Mouse (Mus musculus): ENCODE results near the gene Fnbp1. TPM values are rescaled to one million over a fixed set of nuclear protein-coding genes. Genes with fewer than 3 reads are reported as not detected.
A peak's percentile ranks its signal among the peaks of the same experiment; 100 is the strongest.

Gene Fnbp1
- total RNA-seq, 2 experiments from 2014 or later, result 50.0 to 53.4 TPM

GRCm38 (mm10) chr2:31151892-31152812, 10.3 kb upstream of the Fnbp1 start, which contains the start of gene Gpr107:
TSS of gene Gpr107 (plus strand) at chr2:31152316.
- intact Hi-C loops (cut with DNase I), result no loop called here
- peak; percentile 67 for DNase-seq (ENCODE audit: low spot score)

DNA sequence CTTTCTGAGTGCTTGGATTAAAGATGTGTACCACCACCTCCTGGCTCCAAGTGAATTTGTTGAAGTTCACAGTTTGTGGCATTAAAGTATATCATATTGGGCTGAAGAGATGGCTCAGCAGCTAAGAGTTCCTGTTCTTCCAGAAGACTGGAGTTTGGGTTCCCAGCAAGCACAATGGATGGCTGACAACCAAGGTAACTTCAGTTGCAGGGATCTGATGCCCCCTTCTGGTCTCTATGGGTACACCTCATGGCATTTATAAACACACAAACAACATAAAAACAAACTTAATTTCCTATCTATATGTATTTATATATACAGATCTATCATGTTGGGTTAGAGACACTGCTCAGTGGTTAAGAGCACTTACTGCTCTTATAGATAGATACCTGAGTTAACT, 9.0 kb upstream of the Fnbp1 start:
- DNase-seq (ENCODE audit: low spot score), result no peak
- intact Hi-C loops (cut with DNase I), result loop anchor here (1.0 kb wide), 1 partner anchor 125 kb away; no protein-coding TSS in a partner anchor

DNA sequence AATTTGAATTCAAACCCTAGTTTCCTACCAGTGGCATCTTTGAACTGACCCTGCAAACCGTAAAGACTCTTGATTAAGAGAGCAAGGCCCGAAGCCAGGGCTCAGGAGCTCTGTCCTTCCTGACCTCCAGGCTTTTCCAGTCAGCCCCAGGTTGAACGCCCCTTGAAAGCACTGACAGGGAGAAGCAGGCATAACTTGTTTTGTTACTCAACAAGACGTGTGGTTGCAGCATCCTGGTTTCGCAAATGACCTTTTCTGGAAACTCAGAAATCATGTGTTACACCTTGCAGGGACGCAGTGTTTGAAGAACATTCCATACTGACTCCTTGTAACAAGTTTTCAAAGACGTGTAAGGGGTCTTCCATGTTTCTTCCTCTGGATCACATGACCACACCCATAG, 5.2 kb upstream of the Fnbp1 start:
- intact Hi-C loops (cut with DNase I), result no loop called here

DNA sequence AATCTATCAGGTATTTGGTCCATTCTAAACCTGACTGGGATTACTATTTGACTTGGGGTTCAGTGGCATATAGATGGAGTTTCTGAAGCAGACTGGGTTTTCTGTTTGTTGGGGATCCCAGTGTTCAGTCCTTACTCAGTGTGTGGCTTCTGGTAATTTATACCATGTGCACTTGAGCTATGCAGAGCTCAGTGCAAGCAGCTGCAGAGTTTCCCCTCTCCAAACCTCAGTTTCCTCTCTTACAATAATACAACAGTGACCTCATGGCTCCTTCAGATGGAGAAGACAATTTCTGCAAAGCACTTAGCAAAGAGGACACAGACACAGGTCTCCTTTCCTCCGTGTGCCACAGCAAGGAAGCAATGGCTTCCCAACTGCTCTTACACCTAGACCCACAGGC, 3.1 kb upstream of the Fnbp1 start:
- no peak for DNase-seq (ENCODE audit: low spot score)
- intact Hi-C loops (cut with DNase I), result no loop called here

More for the DNA sequence above, 5.2 kb upstream of the Fnbp1 start:
- no peak for DNase-seq (ENCODE audit: low spot score)

DNA sequence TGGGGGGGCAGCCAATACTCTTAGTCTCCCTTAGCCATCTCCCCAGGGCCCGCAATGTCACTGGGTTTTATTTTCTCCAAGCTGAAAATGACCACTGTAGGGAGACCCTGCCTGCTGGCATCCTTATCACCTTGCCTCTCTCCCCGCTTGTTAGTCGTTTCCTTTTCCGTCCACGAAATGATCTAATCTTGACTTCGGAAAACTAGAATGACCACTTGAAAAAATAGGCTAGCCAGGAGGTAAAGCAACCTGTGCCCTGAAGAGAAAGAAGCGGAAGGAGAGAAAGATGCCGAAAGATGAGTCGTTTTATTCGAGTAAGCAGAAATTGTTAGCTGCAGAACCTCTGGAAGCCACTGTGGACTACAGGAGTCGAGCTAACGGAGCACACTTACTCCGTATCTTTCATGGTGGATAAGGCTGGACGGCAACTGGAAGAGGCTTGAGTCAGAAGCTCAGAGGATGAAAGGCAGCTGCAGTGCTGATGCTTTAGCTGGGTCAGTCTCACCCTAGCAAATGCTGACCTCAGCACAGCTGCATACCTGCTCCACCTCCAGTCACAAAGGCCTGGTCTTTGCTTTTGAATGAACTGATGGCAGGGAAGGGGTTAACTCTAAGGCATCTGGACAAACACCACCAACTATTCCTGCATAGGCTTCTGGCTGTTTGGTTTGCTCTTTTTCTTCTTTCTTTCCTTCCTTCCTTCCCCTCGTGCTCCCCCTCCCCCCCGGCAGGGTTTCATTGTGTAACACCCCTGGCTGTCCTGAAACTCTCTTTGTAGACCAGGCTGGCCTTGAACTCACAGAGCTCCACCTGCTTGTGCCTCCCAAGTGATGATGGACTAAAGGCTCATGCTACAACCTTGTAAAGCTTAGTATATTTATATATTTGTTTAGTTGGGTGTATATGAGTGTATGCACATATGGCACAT, 2.2 kb upstream of the Fnbp1 start:
- DNase-seq (ENCODE audit: low spot score), result no peak
- intact Hi-C loops (cut with DNase I), result no loop called here

GRCm38 (mm10) chr2:31143326-31143725, 1.5 kb upstream of the Fnbp1 start:
- intact Hi-C loops (cut with DNase I), result no loop called here

DNA sequence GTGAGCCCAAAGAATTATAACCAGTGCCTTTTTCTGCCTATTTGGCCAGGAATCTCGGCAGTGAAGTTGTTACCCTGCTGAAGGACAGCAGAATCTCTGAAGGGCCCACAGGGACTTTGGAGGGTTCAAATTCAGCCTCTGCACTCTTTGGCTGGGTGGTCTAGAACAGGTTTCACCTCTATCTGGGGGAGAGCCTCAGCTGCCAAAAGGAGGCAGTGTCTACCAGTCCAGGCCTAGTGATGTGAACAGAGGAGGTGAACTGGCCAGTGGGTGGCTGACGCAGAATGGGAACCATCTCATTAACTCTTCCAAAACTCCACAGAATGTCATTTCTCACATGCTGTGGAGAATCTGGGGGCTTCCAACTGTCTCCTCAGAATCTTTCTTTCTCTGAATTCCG, 697 bp upstream of the Fnbp1 start:
- intact Hi-C loops (cut with DNase I), result no loop called here
- no peak for DNase-seq (ENCODE audit: low spot score)

More at GRCm38 (mm10) chr2:31143326-31143725, 1.5 kb upstream of the Fnbp1 start:
- no peak for DNase-seq (ENCODE audit: low spot score)

GRCm38 (mm10) chr2:31141074-31141866, 538 bp downstream of the Fnbp1 start:
- peak; percentile 20 for DNase-seq (ENCODE audit: low spot score)
- intact Hi-C loops (cut with DNase I), result no loop called here

DNA sequence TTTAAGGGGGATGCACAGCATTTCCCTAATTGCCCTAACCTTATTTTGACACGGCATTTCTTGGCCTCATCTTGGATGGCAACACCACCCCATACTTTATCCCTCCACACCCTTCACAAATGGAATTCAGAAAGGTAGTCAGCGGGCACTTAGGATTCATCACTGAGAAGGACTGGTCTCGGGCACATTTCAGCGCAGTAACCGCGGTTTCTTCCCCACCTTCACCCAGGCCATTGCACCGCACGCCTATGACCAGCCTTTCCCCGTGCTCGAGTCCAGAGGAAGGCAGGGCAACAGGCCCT, 1.1 kb downstream of the Fnbp1 start:
- DNase-seq (ENCODE audit: low spot score), result no peak
- intact Hi-C loops (cut with DNase I), result no loop called here

GRCm38 (mm10) chr2:31139991-31140771, 1.6 kb downstream of the Fnbp1 start:
- DNase-seq (ENCODE audit: low spot score), result no peak
- intact Hi-C loops (cut with DNase I), result loop anchor here (5.0 kb wide), 1 partner anchor 38 kb away; no protein-coding TSS in a partner anchor

- no peak for DNase-seq (ENCODE audit: low spot score)
- intact Hi-C loops (cut with DNase I), result loop anchor here (5.0 kb wide), 1 partner anchor 37 kb away; no protein-coding TSS in a partner anchor
Measured at GRCm38 (mm10) chr2:31139174-31139632, 2.6 kb downstream of the Fnbp1 start.

DNA sequence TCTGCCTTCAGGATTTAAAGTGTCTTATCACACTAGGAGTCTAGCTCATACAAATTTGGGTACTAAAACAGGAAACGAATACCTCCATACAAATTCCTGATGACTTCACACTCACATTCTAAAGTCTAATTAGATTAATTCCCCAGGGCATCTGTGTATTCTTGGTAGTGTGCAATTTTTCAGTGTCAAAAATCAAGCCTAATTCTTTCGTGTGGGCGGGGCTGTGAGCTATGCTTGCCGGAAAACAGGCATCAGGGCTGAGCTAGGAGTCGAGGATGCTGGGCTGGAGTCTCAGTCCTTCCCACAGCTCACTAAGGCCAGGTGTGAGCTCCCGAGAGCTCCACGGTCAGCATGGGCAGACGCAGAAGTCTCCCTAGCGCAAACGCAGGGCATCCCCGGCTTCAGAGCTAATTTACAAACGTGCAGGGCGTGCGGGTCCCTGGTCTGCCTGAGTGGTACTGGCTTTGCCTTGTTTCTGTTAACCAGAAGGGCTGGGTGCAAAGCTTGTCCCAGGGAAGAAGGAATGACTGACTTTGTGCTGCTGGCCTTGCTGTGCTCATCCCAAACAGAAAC, 4.7 kb downstream of the Fnbp1 start:
- intact Hi-C loops (cut with DNase I), result loop anchor here (5.0 kb wide), 1 partner anchor 35 kb away; no protein-coding TSS in a partner anchor
- no peak for DNase-seq (ENCODE audit: low spot score)

DNA sequence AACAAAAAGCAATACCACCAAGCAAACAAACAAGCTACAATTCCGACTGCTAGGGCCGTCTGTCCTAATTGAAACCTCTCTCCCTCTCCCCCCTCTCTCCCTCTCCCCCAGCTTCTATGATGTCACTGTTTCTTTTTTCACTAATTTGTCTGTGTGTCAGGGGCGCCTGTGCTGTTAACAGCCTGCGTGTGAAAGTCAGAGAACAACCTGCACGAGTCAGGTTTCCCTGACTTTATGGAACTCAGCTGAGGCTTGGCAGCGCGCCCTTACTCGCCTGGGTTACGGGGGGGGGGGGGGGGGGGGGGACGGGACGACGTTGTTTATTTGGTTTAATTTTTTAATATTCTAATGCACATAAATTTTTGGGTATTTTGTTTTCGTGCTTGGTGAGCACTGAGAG, 5.5 kb downstream of the Fnbp1 start:
- no peak for DNase-seq (ENCODE audit: low spot score)

DNA sequence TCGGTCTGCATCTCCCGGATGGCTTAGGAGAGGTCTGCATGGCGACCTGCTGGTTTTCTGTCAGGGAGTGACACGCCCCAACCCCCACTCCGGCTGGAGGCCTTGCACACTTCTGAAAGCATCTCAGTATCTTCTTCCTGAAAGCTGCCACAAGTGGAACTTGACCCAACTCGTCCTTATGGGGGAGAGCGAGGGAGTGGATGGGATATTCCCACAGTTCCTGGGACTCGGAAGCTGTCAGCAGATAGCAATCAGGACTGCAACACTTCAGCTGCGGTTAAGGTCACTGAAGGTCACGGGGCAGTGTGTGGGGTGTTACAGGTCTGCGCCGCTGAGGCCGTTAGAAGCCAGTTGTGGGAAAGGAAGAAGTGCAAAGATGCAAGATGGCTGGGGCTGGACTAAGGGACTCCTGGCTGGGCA, 6.3 kb downstream of the Fnbp1 start:
- DNase-seq (ENCODE audit: low spot score), result no peak
- intact Hi-C loops (cut with DNase I), result loop anchor here (5.0 kb wide), 1 partner anchor 33 kb away; no protein-coding TSS in a partner anchor

More for the DNA sequence above, 5.5 kb downstream of the Fnbp1 start:
- intact Hi-C loops (cut with DNase I), result loop anchor here (5.0 kb wide), 1 partner anchor 34 kb away; no protein-coding TSS in a partner anchor

DNA sequence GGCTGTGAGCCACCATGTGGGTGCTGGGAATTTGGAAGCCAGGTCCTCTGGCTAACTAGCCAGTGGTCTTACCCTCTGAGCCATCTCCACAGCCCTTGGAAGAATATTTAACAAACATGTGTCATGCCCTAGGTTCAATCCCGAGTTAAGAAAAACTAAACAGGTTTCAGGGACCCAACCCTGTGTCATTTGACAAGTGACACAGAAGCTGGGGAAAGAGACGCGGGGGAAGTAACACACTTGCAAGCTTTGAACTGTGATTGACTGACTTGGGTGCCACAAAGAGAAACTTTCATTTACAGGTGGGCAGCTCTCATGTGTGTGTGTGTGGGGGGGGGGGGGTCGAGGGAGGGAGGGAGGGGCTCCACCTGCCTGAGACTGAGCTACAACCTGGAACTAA, 7.8 kb downstream of the Fnbp1 start:
- intact Hi-C loops (cut with DNase I), result no loop called here
- DNase-seq (ENCODE audit: low spot score), result no peak

DNA sequence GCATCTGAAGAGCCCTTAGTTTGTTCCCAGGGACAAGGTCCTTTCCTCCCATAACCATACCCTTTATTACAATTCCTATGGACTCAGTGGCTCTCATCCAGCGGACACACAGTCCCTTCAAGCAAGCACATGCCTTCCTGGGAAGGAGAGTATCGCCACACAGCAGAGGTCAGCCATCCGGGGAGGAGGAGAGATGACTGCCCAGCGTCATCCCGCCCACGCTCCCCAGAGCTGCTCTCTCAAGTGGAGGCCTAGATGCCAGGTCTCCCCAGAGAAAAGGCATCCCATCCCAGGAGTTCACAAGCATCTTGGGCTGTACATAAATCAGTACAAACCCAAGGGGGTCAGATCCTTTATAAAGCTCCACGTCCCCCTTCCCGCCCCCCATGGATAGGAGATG, 9.1 kb downstream of the Fnbp1 start:
- DNase-seq (ENCODE audit: low spot score), result no peak
- intact Hi-C loops (cut with DNase I), result no loop called here

- intact Hi-C loops (cut with DNase I), result no loop called here
- no peak for DNase-seq (ENCODE audit: low spot score)
Measured at GRCm38 (mm10) chr2:31130815-31131299, 11.0 kb downstream of the Fnbp1 start.

All from heart, postnatal 25 days (tissue).